Mouse (Mus musculus) forebrain, embryonic 10.5 days (tissue): ENCODE results near the gene Cd44. TPM values are rescaled to one million over a fixed set of nuclear protein-coding genes. Genes with fewer than 3 reads are reported as not detected.

ENCODE experiments used
- polyA plus RNA-seq: library from polyadenylated mRNA; unstranded; fragments of >200 nt; fragmentation: Nextera tagmentation; extraction: Ambion mirVana; gene quantifications from 2 replicates; pipeline ENCODE4 v1.2.1, GENCODE M21; 2016

Gene Cd44
- polyA plus RNA-seq, 1 experiment from 2014 or later: 2.8 TPM

Other genes with a start within 250 kb of the Cd44 start
- 2.6 and 2.7 TPM in 2 replicates for gene Slc1a2, start 243.0 kb downstream of the Cd44 start, polyA plus RNA-seq
- 40.8 and 41.5 TPM in 2 replicates for gene Pdhx, start 171.8 kb upstream of the Cd44 start, polyA plus RNA-seq
- 57.7 and 61.9 TPM in 2 replicates for gene Apip, start 172.0 kb upstream of the Cd44 start, polyA plus RNA-seq